Mouse (Mus musculus): ENCODE measurements around the gene Urm1. TPM values are rescaled to one million over a fixed set of nuclear protein-coding genes. Genes with fewer than 3 reads are reported as not detected.

Gene Urm1
- total and polyA plus RNA-seq, 3 experiments: 90.5 to 131 TPM; not detected in 1

DNA sequence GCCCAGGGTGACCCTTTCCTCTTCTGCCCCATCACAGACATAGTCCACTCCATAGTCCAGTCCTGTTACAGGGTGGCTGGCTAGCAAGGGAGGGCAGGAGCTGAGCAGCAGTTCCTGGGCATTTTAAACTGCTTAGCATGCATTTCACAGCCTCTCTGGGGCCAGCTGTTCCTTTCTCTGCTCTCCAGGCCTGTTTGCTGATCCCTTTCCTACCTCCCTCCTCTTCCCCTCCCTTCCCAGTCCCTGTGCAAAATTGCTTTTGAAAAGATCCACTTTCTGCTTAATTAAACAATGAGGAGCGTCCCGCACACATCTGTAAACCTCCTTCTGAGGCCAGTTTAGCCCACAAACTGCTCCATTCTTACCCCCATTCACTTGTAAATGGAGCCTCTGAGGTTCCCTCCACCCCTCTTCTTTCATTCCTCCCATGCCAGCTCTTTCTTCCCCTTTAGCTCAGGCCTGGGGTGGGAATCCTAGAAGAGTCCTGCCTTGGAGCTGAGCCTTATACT lies 15.6 kb downstream of the Urm1 start:
- TF ChIP-seq POLR2AphosphoS5 (IDR thresholded peaks at IDR 0.05; ENCODE audit: borderline replicate concordance, low read depth, low read length): no peak
- DNase-seq (ENCODE audit: low read depth, low spot score): no peak
- no peaks in the 10 kb centered on the region for H3K4me1 ChIP-seq (ENCODE audit: control insufficient read depth in 1 of 2, insufficient read depth in 2 of 2, low read length in 2 of 2)
- H3K4me3 ChIP-seq (ENCODE audit: control insufficient read depth in 1 of 2, insufficient read depth in 1 of 2, low read depth in 2 of 2, low read length in 2 of 2): no peak overlapping the region
- no peak overlapping the region for H3K9ac ChIP-seq (ENCODE audit: control insufficient read depth, low read depth, low read length, poor library complexity, severe bottlenecking)
- no peaks in the 10 kb centered on the region for H3K27me3 ChIP-seq (ENCODE audit: control insufficient read depth in 1 of 2, insufficient read depth in 2 of 2, low read length in 2 of 2)
- H3K27ac ChIP-seq (ENCODE audit: control insufficient read depth, low read depth, low read length): no peak overlapping the region
- peaks cover 0 to 2% of the 10 kb centered on the region in 2 experiments; a peak in 2 of 4 replicates for H3K36me3 ChIP-seq (ENCODE audit: control insufficient read depth in 1 of 2, insufficient read depth in 2 of 2, low read length in 2 of 2)
- no peaks in the 10 kb centered on the region for H3K9me3 ChIP-seq (replicated peaks; ENCODE audit: insufficient read depth, low read length)
- peaks cover 2% of the 10 kb centered on the region; the same call in 1 of the 2 replicates for H3K79me2 ChIP-seq (ENCODE audit: control insufficient read depth, insufficient read depth, low read length, poor library complexity)

GRCm38 (mm10) chr2:29839460-29839859 lies 19.6 kb downstream of the Urm1 start:
- Histone ChIP-seq H3K27ac (ENCODE audit: control insufficient read depth, low read depth, low read length) (no peak overlapping the region), H3K4me3 (ENCODE audit: control insufficient read depth in 1 of 2, insufficient read depth in 1 of 2, low read depth in 2 of 2, low read length in 2 of 2) (no peak overlapping the region), H3K36me3 (ENCODE audit: control insufficient read depth in 1 of 2, insufficient read depth in 2 of 2, low read length in 2 of 2) (peaks cover 0 to 2% of the 10 kb centered on the region in 2 experiments; a peak in 2 of 4 replicates), H3K9ac (ENCODE audit: control insufficient read depth, low read depth, low read length, poor library complexity, severe bottlenecking) (no peak overlapping the region), H3K4me1 (ENCODE audit: control insufficient read depth in 1 of 2, insufficient read depth in 2 of 2, low read length in 2 of 2) (no peaks in the 10 kb centered on the region), H3K79me2 (ENCODE audit: control insufficient read depth, insufficient read depth, low read length, poor library complexity) (no peaks in the 10 kb centered on the region), H3K27me3 (ENCODE audit: control insufficient read depth in 1 of 2, insufficient read depth in 2 of 2, low read length in 2 of 2) (no peaks in the 10 kb centered on the region), H3K9me3 (replicated peaks; ENCODE audit: insufficient read depth, low read length) (no peaks in the 10 kb centered on the region)
- DNase-seq (ENCODE audit: low read depth, low spot score): no peak
- TF ChIP-seq NELFE (IDR thresholded peaks at IDR 0.05; ENCODE audit: low read depth, low read length): no peak
- TF ChIP-seq UBTF (IDR thresholded peaks at IDR 0.05; ENCODE audit: borderline replicate concordance, insufficient read depth, low read depth, low read length): no peak
- TF ChIP-seq SIN3A (IDR thresholded peaks at IDR 0.05; ENCODE audit: low read length): no peak
- no peak for TF ChIP-seq MEF2A (IDR thresholded peaks at IDR 0.05; ENCODE audit: extremely low read depth, insufficient replicate concordance, low read depth, low read length, poor library complexity, severe bottlenecking)

- H3K9me3 ChIP-seq (replicated peaks; ENCODE audit: insufficient read depth, low read length): no peaks in the 10 kb centered on the region
- no peaks in the 10 kb centered on the region for H3K79me2 ChIP-seq (ENCODE audit: control insufficient read depth, insufficient read depth, low read length, poor library complexity)
- TF ChIP-seq SMC3 (IDR thresholded peaks at IDR 0.05; ENCODE audit: low read depth, low read length) (no peak), POLR2AphosphoS5 (IDR thresholded peaks at IDR 0.05; ENCODE audit: borderline replicate concordance, low read depth, low read length) (no peak), SIN3A (IDR thresholded peaks at IDR 0.05; ENCODE audit: low read length) (no peak), RAD21 (IDR thresholded peaks at IDR 0.05; ENCODE audit: low read depth, low read length) (no peak)
- H3K27me3 ChIP-seq (ENCODE audit: control insufficient read depth in 1 of 2, insufficient read depth in 2 of 2, low read length in 2 of 2): no peaks in the 10 kb centered on the region
- DNase-seq (ENCODE audit: low read depth, low spot score): no peak
- H3K4me1 ChIP-seq (ENCODE audit: control insufficient read depth in 1 of 2, insufficient read depth in 2 of 2, low read length in 2 of 2): no peaks in the 10 kb centered on the region
- no peaks in the 10 kb centered on the region; a peak in 2 of 4 replicates for H3K36me3 ChIP-seq (ENCODE audit: control insufficient read depth in 1 of 2, insufficient read depth in 2 of 2, low read length in 2 of 2)
- H3K9ac ChIP-seq (ENCODE audit: control insufficient read depth, low read depth, low read length, poor library complexity, severe bottlenecking): no peak overlapping the region
- no peak overlapping the region for H3K27ac ChIP-seq (ENCODE audit: control insufficient read depth, low read depth, low read length)
- H3K4me3 ChIP-seq (ENCODE audit: control insufficient read depth in 1 of 2, insufficient read depth in 1 of 2, low read depth in 2 of 2, low read length in 2 of 2): no peak overlapping the region
These were observed 23.6 kb downstream of the Urm1 start for GRCm38 (mm10) chr2:29843231-29844105.

All from MEL (cell line).